Mouse (Mus musculus) neural tube, embryonic 10.5 days (tissue): ENCODE measurements at regions not wholly inside any gene's neighbourhood (a gene's known extent, or its start where the extent isn't known, plus 50 kb on each side); places are given as distances from the start of the nearest gene placed in this dataset.

ENCODE experiments used
- DNase-seq: peaks from one replicate; pipeline ENCODE4 v3.0.0-alpha.2; 2017; ENCODE audit warnings: low spot score; ENCODE audit errors: extremely low spot score

GRCm38 (mm10) chr5:45270679-45271078, 179.4 kb downstream of the Qdpr start:
- DNase-seq: no peak

DNA sequence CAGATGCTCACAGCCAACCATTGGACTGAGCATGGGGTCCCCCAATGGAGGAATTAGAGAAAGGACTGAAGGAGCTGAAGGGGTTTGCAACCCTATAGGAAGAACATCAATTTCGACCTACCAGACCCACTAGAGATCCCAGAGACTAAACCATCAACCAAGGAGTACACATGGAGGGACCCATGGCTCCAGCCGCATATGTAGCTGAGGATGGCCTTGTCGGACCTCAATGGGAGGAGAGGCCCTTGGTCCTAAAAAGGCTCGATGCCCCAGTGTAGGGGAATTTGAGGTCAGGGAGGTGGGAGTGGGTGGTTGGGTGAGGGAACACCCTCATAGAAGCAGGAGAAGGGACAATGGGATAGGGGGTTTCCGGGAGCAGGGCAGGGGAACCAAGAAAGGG, 180.6 kb downstream of the Qdpr start:
- DNase-seq: no peak

- no peak for DNase-seq
Measured at GRCm38 (mm10) chr5:45266914-45267313, 183.1 kb downstream of the Qdpr start.

DNA sequence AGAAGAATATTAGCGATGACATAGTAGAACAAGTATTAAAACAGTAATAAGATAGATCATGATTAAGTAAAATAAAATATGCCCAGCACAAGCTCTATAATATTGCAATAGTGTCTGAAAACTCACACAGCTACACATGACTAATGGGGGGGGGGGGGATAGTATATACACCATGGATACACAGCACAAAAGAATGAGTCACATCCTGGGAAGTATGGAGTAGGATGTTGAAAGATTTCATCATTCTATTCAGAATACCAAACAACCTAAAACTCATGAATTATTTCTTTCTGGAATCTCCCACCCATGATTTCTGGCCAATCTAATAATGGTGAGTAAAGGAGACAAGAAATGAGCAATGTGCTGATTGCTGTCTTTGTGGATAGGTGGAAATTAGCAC, 191.6 kb downstream of the Qdpr start:
- DNase-seq: no peak

DNA sequence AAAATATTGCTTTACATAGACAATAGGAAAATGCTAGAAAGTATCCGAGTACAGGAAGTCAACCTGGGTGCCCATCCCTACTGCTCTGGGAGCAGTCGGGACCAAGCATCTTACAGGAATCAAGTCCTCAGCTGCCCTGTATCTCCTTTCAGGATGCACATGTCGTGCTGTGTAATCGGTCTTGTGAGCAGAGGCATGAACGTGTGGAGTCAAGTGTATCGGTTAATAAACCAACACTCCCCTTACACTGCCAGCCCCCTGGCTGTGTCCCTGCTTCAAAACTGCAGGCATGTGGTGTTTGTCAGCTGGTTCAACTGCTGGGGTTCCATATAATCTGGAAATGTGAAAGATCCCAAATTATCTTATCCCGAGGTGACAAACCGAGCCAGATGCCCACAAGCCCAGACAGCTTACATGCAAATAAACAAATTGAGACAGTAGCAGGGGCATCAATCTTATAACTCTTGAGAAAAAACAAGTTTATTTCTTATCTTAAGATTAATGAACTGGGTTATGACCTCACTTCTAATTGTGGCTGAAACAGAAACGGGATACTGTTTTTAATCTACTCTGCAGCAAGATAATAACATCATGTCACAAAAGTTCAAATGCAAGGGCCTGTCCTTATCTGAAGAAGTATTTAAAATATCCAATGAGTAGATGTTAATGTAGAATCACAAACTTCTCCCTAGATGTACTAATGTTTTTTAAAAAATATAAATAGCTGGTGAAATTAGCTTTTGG, 193.6 kb downstream of the Qdpr start:
- no peak for DNase-seq

GRCm38 (mm10) chr5:45231856-45232255, 218.2 kb downstream of the Qdpr start:
- DNase-seq: no peak

DNA sequence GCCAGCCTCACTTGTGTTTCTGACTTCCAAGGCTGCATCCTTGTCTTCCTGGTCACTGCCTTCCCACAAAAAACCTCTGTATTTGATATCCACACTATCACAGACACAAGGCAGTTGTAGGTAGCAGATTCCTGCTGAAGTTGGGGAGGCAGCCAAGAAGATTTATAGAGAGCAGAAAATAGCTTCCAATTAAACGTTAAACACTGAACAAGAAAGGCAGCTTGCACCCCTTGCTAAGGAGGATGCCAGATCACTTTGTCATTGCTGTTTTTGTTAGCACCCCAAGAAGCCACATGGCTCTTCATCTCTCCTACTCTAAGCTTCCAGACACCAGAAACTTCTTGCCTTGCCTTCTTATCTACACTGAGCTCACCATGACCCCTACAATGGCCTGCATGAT, 219.9 kb downstream of the Qdpr start:
- no peak for DNase-seq

- DNase-seq: no peak
Measured at GRCm38 (mm10) chr5:45229477-45229876, 220.6 kb downstream of the Qdpr start.

DNA sequence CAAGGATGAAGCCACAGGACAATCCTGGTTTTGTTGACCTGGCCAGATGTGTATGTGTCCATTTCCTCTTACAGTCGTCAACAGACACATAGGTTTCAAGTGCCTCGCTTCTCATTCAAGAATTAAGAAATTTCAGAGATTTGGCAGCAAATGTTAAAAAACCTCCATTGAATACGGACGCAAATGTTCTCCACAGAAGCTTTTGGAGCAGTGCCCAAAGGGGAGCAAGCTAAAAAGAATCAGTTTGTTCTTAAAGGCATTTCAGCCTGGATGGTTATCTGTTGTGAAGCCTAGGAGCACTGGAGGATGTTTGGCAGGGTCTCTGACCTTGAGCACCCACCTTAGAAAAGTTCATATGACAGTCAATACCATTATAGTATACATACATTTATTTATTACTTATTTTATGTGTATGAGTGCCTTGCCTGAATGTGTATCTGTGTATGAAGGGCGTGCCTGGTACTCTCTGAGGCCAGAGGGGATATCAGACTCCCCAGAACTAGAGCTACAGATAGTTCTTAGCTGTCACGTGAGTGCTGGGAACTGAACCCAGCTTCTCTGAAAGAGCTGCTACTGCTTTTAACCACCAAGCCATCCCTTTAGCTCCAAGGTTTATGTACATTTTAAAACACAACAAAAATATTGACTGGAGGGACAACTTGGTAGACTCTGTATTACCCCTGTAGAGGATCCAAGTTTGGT, 221.7 kb downstream of the Qdpr start:
- DNase-seq: no peak

- no peak for DNase-seq
Measured at GRCm38 (mm10) chr5:45220272-45220916, 229.6 kb downstream of the Qdpr start.

GRCm38 (mm10) chr5:45219558-45219957, 230.5 kb downstream of the Qdpr start:
- no peak for DNase-seq

GRCm38 (mm10) chr5:45219101-45219500, 230.9 kb downstream of the Qdpr start:
- no peak for DNase-seq

DNA sequence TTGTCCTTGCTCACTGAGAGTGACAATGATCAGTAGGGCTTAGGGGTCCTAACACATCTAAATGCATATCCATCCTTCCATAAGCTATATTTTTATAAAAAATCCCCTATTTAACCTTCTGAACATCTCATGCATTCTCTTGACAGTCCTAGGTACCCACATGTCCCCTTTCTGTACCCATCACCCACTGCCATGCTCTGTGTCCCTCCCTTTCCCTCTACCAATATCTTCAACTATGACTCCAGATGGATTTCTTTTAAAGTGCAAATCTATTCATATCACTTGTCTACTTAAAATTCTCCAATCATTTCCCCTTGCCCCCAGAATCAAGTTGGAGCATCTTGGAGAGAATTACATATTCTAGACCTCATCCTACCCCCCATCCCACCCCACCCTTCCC, 235.6 kb downstream of the Qdpr start:
- DNase-seq: no peak

- no peak for DNase-seq
Measured at GRCm38 (mm10) chr5:45198408-45198807, 251.6 kb downstream of the Qdpr start.

DNA sequence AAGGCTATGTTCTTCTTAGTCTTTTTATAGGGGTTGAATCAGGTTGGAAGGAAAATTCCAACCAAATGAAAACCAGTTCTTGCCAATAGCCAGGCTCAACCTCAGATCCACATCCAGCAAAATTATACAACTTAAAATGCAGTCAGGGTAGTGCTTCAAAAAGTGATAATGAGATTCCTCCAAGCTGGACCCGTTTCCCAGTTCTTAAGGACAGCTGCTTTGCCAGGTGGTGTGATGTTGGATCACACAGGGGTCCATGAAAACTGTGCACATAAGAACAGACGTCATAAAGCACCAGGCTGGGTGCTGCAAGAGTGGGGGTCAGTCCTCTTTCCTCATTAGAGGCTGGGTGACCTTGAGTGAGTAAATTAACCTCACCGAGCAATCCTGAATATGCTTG, 253.9 kb downstream of the Qdpr start:
- DNase-seq: no peak

GRCm38 (mm10) chr5:45192287-45192686, 257.7 kb downstream of the Qdpr start:
- no peak for DNase-seq

- DNase-seq: no peak
Measured at GRCm38 (mm10) chr5:45173035-45173755, 276.8 kb downstream of the Qdpr start.

DNA sequence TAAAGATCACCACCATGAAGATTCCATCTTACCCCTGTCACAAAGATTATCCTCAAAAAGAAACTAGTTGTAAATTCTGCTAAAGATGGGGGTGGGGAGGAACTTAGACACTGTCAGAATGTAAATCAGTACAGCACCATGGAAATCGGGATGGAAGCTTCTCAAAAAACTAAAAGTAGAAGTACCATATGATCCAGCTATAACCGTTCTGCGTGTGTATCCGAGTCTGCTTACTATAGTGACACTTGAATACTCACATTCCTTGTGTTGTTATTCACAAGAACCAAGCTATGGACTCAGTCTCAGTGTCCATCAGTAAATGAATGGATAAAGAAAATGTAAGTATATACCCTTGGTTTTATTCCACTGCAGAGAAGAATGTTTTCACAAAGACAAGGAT, 290.8 kb downstream of the Qdpr start:
- DNase-seq: no peak

- DNase-seq: no peak
Measured at GRCm38 (mm10) chr5:45154936-45155335, 295.1 kb downstream of the Qdpr start.

GRCm38 (mm10) chr5:45144186-45144585, 305.9 kb downstream of the Qdpr start:
- DNase-seq: no peak

- no peak for DNase-seq
Measured at GRCm38 (mm10) chr5:45137198-45137973, 312.6 kb downstream of the Qdpr start.
